Mouse (Mus musculus): ENCODE measurements around the gene Serpinb9b.
A peak's percentile ranks its signal among the peaks of the same experiment; 100 is the strongest.

Serpinb9b gene

DNA sequence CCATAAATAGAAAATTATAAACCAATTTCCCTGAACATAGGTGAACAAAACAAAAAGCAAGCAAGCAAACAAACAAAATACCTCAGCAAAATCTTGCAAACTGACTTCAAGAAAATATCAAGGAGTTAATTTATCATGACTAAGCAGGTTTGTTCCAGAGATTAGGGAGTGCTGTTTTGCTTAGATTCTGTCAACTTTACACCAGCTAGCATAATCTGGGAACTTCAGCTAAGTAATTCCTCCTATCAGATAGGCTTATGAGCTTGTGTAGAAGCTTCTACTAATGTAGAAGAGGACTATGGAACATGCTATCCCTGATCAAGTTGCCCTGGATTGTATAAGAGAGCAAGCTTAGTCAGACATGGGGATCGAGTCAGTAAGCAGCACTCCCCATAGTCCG lies 20.0 kb downstream of the Serpinb9b start:
- no peak for DNase-seq

GRCm38 (mm10) chr13:33048187-33048586 lies 21.0 kb downstream of the Serpinb9b start:
- DNase-seq, result no peak

- DNase-seq, result no peak
These were observed 24.5 kb downstream of the Serpinb9b start for GRCm38 (mm10) chr13:33051697-33052096.

GRCm38 (mm10) chr13:33063048-33063447 lies 35.8 kb downstream of the Serpinb9b start:
- DNase-seq, result no peak

DNA sequence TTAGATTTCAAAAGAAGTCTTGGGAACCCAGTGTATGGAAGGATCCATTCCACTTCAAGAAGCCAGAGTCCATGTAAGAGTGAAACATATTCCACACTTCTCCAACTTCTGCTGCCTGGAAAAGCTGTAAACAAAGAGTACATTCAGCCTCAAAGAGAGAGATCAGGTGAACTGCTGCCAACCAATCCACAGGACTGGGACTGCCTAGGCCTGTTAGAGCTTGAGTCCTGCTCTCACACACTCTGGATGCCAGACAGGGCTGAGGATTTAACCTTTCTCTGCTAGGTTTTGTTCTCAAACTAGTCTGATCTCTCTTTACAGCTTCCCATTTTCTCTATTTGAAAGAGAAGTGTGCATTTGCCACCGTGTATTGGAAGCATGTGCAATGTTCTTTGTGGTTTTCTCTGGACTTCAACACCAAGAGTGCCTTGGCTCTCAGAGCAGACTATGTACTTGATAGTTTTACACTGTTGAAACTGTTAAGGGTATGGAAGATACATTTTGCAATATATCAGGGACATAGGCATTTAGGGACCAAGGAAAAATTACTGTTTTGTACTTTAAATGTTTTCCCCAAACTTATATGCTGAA lies 40.3 kb downstream of the Serpinb9b start:
- no peak for DNase-seq

DNA sequence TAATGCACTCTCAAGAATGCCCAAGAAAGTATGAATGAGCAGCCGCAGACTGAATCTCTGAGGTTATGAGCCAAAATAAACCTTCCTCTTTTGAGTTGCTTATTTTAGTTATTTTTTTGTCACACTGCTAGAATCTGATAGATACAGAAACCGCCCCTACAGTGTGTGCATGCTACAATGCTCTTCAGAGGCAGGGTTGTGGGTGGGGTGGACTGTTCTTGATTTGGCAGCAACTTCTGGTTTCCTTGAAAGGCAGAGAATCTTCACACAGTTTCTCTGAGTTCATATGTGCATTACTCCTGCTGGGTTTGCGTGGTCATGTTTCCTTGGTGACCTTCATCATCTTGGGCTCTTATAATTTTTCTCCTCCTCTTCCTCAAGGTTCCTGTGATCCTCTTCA lies 40.9 kb downstream of the Serpinb9b start:
- no peak for DNase-seq

DNA sequence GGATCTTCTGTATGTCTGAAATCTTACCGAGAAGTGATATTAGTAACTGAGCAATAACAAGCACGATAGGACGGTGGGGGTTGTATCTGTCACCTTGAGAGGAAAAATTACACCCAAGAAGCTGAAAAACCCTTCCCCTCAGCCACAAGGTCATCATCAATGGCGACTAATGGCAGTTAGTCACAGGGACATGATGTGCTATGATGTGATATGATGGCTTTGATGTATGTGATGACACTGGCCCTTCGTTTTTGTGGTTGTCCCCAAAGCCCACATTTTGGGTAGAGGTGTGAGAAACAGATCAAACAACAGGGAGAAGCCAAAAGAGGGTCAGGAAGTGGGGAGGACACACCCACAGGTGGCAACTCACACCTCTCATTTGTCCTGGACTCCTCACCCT lies 44.6 kb downstream of the Serpinb9b start:
- no peak for DNase-seq

- DNase-seq, result no peak
These were observed 46.8 kb downstream of the Serpinb9b start for GRCm38 (mm10) chr13:33074029-33074428.

DNA sequence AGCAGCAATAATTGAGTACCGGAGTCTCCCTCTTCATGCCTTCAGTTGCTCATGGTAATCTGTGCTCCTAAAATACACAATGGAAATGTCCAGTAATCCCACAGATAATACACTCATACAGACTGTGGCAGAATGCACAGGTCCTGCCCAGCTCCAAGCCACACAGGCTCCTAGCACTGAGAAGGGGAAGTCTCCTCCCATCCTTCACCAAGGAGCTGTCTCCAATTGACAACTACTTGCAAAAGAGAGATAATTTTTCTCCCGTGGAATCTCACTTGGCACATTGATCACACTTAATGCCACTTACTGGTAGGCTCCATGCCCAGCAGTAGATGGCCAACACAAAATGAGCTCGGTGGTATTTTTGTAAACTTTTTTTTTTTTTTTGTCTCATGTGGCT lies 49.0 kb downstream of the Serpinb9b start:
- DNase-seq, result no peak

GRCm38 (mm10) chr13:33077026-33077685 lies 49.9 kb downstream of the Serpinb9b start:
- DNase-seq, result no peak

- DNase-seq, result no peak
These were observed 51.0 kb downstream of the Serpinb9b start, which contains the start of gene Serpinb1b for GRCm38 (mm10) chr13:33078056-33078705. Serpinb1b (plus strand) TSS chr13:33078575.

DNA sequence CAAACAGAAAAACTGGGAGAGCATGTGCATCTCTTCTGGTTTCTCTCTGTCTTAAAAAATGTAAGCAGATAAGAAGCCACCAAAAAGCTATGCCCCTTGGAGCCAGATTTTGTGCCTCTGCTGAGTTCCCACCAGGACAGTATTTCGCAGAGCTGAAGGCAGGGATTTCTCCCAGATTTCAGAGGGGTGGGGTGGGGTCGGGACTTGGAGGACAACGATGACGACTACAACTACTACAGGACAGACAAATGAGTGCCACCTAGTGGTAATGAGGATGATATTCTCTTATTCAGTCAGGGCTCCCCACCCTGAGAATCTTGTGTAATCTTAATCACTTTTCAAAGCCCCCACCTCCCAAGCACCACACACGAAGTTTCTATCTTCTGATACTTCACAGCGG lies 52.2 kb downstream of the Serpinb9b start:
- peak; percentile 30 for DNase-seq

DNA sequence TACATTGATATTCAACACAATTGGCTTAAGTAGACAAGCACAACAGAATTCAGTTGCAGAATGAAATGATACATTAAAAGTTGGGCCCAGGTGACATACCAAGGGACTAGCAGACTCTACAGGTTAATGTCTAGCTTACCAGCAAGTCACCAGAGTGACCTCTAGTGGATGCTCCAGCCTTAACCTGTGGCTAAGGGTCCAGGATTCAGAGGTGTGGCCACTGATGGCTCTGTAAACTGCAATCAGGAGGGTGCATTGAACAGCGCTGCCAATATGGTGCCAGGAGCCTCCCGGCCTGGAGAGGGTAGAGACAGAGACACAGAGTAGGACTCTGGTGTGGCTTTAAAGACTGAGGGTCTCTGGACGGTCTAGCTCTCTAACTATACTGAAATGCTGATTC lies 53.1 kb downstream of the Serpinb9b start:
- peak; percentile 58 for DNase-seq

- DNase-seq, result no peak
These were observed 56.6 kb downstream of the Serpinb9b start for GRCm38 (mm10) chr13:33083834-33084233.

GRCm38 (mm10) chr13:33084975-33085694 lies 57.9 kb downstream of the Serpinb9b start:
- peak; percentile 64 for DNase-seq

GRCm38 (mm10) chr13:33085695-33086432 lies 58.6 kb downstream of the Serpinb9b start:
- DNase-seq, result peak; percentile 78

GRCm38 (mm10) chr13:33089566-33089965 lies 62.4 kb downstream of the Serpinb9b start:
- no peak for DNase-seq

GRCm38 (mm10) chr13:33090546-33090945 lies 63.3 kb downstream of the Serpinb9b start:
- DNase-seq, result no peak

- DNase-seq, result no peak
These were observed 64.1 kb downstream of the Serpinb9b start for GRCm38 (mm10) chr13:33091306-33091705.
